Mouse (Mus musculus) telencephalon, adult 2 months (tissue): ENCODE results near the gene Mllt3.
"Not testable (repeated sequence)": the region's sequence is repeated elsewhere in the genome, so short reads cannot be mapped to it uniquely, and the experiment has no call there.

Experiments used
- DNase-seq: peaks from one replicate; pipeline ENCODE4 v3.0.0-alpha.2; 2011; ENCODE audit warnings: low read depth, low spot score

Mllt3 gene

GRCm38 (mm10) chr4:88012774-88013173, 20.4 kb downstream of the Mllt3 start:
- no peak for DNase-seq

DNA sequence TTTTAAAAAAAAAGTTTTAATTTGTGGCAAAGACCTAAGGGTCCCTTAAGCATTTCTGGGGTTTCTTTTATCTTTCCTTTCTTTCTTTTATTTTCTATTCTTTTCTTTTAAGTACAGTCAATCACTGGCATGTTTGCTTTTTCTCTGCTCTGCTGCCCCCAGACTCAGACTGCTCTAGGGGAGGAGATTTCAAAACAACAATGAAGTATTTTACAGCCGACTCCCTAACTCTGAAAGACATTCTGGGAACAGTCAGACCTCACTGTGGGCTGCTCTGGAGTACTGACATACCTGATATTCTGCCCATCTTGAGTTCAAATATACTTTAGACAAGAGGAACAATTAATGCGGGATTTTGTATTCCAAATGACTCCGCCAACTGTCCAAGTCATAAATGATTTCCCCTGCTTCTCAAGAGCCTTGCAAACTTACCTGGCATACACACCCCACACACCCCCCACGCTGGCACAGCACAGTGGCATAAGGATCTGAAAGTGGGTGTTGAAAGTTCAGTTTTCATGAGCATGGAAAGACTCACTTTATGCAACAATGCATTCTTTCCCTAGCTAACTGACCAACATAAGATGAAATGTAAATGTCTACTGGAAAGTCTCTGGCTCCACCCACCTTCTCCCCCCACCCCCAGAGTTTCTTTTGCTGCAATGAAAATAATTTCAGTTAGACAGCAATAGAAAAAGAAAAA, 21.1 kb downstream of the Mllt3 start:
- no peak for DNase-seq

- DNase-seq: no peak
These were observed 22.7 kb downstream of the Mllt3 start for GRCm38 (mm10) chr4:88010441-88010840.

DNA sequence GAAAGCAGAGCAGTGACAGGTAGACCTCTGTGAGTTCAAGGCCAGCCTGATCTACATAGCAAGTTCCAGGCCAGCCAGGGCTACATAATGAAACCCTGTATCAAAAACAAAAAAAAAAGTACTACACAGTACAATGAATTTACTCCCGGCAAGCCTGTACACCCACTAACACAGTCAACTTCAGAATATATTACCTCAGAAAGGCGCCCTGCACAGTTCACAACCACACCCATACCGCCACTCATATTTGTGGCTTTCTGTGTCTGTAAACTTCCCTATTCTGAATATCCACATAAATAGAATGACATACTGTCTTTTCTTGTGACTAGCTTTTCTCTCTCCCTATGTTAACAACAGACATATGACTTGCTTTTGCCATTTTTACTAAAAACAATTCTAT, 27.4 kb downstream of the Mllt3 start:
- no peak for DNase-seq

DNA sequence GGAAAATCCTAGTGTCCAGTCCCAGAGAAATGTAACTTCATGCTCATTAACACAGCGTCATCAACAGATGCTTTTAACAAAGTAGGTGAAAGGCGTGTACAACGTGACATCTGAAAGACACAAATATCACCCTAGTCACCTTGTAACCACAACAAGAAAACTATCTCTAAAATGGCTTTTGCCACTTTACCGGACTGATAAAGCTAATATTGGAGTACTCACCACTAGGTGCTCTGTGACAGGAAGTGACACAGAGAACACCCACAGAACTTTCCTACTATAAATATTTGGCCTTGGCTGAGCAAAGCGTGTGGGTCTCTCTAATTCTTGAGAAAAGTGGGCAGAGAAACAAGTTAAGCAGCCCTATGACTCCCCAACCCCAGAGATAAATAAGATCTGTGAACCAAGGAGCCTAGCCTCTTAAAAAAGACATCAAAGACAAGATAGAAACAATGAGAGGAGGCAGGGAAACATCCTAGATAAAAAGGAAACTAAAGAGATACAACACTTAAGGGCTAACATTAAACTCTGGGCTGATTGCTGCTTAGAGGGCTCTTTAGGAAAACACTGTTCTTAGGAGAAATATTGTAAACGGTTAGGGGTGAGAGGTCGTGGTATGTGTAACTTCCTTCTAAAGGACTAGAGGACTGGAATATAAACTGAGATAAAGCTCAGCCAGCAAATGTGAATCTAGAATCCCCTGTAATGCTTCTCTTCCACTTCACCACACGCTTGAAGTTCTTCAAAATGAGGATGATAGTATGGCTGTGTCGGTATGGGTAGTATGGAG, 29.8 kb downstream of the Mllt3 start:
- no peak for DNase-seq

DNA sequence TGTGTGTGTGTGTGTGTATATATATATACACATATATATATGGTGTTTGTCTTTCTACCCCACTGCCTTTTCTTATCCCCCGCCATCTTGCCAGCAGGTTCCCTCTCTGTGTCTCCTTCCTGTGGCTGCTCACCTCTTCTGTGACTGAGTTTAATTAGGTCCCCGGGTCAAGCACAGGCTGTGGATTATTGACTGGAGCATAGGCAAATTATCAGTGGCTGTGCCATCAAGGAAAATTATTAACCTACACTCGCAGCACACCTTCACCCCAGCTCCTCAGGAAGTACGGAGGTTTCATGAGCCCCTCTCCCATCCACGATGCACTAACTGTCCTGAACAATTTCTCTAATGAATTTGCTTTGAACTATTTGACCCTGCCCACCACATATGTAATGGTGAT, 41.5 kb downstream of the Mllt3 start:
- DNase-seq: no peak

DNA sequence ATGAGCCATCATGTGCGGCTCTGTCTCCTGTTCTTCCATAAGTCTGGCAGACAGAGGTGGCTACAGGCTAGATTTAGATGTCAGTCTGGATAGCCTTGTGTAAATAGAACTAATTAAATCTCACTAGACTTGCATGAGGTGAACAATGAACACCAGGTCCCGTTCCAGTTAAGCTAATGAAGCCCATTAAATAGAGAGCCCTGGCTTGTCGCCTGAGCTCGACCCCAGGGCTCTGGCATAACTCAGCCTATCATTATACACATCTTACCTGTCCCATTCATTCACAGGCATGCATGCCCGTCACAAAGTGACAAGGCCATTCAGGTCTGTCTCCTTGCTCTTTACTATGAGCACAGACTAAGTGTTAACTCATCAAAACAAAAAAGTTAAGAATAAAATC, 42.2 kb downstream of the Mllt3 start:
- no peak for DNase-seq

- no peak for DNase-seq
These were observed 47.9 kb downstream of the Mllt3 start for GRCm38 (mm10) chr4:87985281-87985680.

GRCm38 (mm10) chr4:87984589-87984988, 48.6 kb downstream of the Mllt3 start:
- DNase-seq: peak; percentile 41

GRCm38 (mm10) chr4:87984091-87984490, 49.1 kb downstream of the Mllt3 start:
- DNase-seq: no peak

DNA sequence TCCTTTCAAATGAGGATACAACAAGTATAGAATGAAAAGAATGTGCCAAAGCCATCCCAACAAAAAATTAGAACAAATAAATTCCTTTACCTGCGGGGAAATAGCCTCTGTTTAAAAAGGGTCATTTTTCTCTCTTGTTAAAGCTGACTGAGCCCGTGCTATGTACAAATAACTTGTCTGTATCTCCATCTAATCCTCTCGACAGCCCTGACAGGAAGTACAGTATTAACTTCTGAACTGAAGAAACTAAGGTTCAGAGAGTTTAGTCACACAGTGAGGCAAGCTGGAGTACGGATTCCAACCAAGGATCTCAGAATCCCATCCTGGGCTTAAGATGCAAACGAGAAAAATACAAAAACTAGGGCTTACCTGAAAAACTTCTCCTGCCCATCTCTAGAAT, 50.6 kb downstream of the Mllt3 start:
- no peak for DNase-seq

DNA sequence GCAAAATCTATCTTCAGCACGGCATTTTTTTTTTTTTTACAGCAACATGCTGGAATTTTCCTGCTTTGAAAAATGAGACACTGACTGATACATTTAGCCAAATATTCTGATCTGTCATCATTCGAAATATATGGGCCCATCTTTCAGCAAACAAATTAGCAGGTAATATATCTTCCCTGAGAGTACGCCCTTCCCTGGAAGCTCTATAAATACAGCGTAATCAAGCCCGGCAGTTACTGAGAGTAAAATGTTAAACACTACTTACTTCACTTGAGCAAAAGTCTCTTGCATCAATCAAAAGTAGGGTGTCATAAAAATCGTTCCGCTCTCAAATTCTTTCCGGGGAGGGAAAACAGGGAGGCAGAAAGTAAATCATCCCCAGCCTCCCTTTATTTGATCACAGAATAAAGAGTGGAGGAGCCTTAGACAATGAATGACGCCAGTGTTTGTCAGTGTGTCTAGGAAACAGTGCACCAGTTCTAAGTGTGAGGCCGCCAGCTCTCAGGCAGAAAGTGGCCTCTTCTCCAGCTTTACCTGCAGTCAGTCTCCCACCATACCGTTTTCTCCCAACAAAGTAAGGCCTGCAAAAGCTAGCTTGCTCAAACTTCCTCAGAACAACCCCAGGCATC, 55.2 kb downstream of the Mllt3 start:
- DNase-seq: no peak

DNA sequence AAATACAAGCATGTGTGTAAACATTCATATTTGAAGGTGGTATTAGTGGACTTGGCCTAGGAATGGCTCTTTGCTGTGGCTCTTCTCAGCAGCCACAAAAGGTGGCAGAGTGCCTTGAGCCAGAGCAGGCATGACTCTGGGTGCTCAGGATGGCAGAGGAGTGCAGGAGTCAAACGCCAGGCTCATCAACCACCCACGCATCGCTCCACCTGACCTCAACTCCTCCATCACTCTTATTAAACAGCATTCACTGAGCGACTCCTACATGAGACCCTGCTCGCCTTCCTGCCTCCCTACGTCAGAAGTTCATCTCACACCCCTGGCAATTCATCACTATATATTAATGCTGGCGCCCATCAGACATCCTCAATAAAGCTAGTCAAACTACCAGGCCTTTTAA, 67.3 kb downstream of the Mllt3 start:
- no peak for DNase-seq

GRCm38 (mm10) chr4:87964890-87965289, 68.3 kb downstream of the Mllt3 start:
- DNase-seq: not testable (repeated sequence)

DNA sequence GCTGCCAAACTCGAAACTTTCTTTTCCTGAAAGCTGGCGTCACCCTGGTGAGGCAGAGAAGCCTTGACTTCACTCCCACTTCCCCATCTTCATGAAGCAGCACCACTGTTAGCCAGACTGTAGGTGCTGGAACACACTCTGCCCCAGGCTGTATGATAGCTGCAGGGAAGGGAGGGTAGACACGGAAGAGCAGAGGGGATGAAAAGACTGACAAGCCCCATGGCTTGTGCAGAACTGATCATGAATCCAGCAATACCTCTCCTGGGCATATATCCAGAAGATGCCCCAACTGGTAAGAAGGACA, 69.4 kb downstream of the Mllt3 start:
- no peak for DNase-seq

- DNase-seq: no peak
These were observed 70.0 kb downstream of the Mllt3 start for GRCm38 (mm10) chr4:87963055-87963772.

GRCm38 (mm10) chr4:87961872-87962271, 71.3 kb downstream of the Mllt3 start:
- DNase-seq: no peak

GRCm38 (mm10) chr4:87957852-87958251, 75.3 kb downstream of the Mllt3 start:
- DNase-seq: no peak

GRCm38 (mm10) chr4:87957198-87957597, 76.0 kb downstream of the Mllt3 start:
- no peak for DNase-seq

DNA sequence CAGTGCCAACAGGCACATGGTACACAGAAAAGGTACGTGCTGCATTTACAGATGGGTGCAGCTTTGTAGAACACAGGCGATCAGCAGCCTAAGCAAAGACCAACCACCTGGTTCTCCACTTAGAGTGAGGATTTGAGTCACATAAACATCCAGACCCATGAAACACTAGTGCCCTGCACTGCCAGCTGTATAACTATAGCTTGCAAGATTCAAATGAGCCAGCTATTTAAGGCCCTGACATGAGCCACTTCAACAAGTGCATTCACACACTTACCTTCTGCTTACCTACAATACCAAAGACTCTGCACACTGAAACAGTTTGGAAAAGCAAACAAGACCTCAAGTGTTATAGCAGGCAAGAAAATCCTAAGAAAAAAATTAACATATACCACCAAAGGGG, 78.0 kb downstream of the Mllt3 start:
- DNase-seq: no peak

DNA sequence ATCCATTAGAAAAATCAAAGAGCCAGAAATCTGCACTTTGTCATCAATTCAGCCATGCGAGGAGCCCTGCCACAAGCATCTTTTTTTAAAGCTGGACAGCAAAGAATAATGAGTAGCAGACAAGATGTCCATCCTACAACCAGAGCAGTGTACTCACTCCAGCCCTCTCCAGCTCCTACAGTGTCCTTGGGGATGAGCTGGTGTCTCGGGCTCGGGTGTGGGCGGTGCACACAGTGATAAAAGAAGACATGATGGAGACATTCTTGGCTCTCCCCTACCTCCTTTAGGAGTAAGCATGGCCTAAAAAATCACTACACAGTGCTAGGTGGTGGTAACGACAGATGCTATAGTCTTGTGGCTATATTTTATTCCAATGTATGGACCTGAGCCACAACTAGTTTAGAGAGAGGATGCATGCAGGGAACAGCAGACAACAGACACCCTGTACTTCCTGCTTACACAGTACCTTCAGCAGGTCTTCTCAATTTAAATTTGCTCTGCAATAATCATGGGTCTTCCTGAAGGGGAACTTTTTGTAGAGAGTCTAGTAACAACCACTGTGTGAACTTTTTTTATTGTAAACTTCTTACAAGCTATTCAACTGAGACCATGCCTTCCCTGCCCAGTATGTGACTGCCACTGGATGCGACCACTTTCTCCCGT, 78.6 kb downstream of the Mllt3 start:
- DNase-seq: peak; percentile 61

DNA sequence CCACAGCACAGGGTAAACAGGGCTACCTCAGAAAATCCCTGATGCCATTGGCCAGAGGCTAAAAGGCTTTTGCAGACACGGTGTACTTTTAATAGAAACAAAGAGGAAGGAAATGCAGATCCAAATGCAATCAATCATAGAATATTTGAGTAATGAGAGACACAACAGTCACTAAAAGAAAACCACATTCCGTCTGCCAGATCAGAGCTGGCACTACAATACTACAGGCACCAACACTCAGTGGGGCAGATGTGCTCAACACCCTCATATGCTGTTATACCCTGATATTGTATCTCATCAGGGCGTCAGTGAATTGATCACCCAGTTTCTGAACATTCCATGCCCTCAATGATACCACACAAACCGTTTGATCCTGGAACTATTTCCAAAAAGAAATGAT, 79.4 kb downstream of the Mllt3 start:
- no peak for DNase-seq
